Mouse (Mus musculus): ENCODE measurements around the gene Tmem259. TPM values are rescaled to one million over a fixed set of nuclear protein-coding genes. Genes with fewer than 3 reads are reported as not detected.
A peak's percentile ranks its signal among the peaks of the same experiment; 100 is the strongest.

The Tmem259 gene
- polyA plus RNA-seq, 2 experiments: 5.9 to 59.7 TPM

DNA sequence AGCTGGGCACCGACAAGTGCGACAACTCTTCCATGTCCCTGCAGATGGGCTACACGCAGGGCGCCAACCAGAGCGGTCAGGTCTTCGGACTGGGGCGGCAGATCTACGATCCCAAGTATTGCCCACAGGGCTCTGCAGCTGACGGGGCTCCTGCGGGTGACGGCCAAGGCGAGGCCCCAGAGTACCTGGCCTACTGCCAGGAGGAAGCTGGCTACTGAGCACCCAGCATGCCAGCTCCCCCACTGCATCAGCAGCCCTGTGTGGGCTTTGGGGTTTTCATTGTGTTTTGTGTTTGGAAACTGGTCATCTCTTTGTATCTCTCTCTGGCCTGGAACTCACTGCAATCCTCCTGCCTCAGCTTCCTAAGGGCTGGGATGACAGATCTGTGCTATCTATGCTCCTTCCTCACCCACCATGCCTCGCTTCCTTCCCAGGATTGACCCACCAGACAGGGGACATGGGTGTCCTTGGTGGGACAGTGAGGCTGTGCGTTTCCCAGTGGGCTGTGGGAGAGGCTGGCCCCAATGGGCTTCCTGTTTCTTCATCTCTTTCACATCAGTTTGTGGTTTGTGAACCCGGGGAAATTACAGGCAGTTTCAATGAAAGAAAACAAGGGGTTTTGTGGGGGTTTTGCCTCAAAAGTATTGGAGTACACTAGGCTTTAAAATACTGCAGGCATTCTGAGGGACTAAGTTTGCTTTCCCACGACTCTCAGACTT lies 10.4 kb upstream of the Tmem259 start:
- WGBS (ENCODE audit: insufficient replicate concordance): 57% methylated on average over 16 of the region's 16 CpGs
- Histone ChIP-seq H3K36me3 (replicated peaks; ENCODE audit: control insufficient read depth, insufficient read depth, low read depth) (peaks cover 8% of the 10 kb centered on the region), H3K4me2 (ENCODE audit: low read depth) (no peak overlapping the region), H3K27me3 (ENCODE audit: control insufficient read depth, insufficient read depth, low read length) (peaks cover 6% of the 10 kb centered on the region), H3K27ac (no peak overlapping the region; the same call in 1 of the 2 replicates), H3K9ac (replicated peaks) (no peak overlapping the region), H3K9me3 (ENCODE audit: control insufficient read depth, low read length) (no peaks in the 10 kb centered on the region; the same call in 1 of the 2 replicates), H3K4me3 (ENCODE audit: insufficient read depth in 1 of 2, low read depth in 2 of 2, low read length in 2 of 2) (no peak overlapping the region), H3K4me1 (replicated peaks; ENCODE audit: control insufficient read depth in 2 of 2, insufficient read depth in 2 of 2, low read length in 1 of 2) (peaks cover 9% of the 10 kb centered on the region in 2 experiments)
- TF ChIP-seq CTCF (IDR thresholded peaks at IDR 0.05; ENCODE audit: low read depth) (no peak), EP300 (IDR thresholded peaks at IDR 0.05; ENCODE audit: low read depth) (no peak)
- no peak for ATAC-seq (ENCODE audit: insufficient read depth)
- no peak for DNase-seq (ENCODE audit: low read depth in 3 of 3, low spot score in 3 of 3)

DNA sequence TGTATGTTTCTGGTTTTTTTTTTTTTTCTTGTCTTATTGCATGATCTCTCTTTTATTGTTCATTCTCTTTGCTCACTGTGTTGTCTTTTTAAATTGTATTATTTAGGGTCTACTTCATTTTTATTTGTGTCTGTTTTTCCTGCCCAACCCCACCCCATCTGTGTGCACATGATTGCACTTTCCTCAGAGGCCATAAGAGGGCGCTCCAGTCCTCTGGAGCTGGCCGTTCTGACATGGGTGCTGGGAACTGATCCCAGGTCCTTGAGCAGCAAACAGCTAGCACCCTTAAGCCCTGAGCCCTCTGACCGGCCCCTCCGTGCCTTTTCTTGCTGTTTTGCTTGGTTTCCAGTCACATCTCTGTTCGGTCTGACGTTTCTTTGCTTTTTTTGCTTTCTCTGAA lies 7.4 kb upstream of the Tmem259 start:
- no peak overlapping the region for H3K9ac ChIP-seq (replicated peaks)
- H3K4me3 ChIP-seq (ENCODE audit: insufficient read depth in 1 of 2, low read depth in 2 of 2, low read length in 2 of 2): no peak overlapping the region
- H3K27ac ChIP-seq: no peak overlapping the region
- no peaks in the 10 kb centered on the region for H3K36me3 ChIP-seq (replicated peaks; ENCODE audit: control insufficient read depth, insufficient read depth, low read depth)
- peak; percentile 56 for TF ChIP-seq CTCF (IDR thresholded peaks at IDR 0.05; ENCODE audit: low read depth)
- no peak for TF ChIP-seq EP300 (IDR thresholded peaks at IDR 0.05; ENCODE audit: low read depth)
- peaks cover 23% of the 10 kb centered on the region for H3K27me3 ChIP-seq (ENCODE audit: control insufficient read depth, insufficient read depth, low read length)
- DNase-seq (ENCODE audit: low read depth in 3 of 3, low spot score in 3 of 3) (no peak), ATAC-seq (ENCODE audit: insufficient read depth) (no peak)
- WGBS (ENCODE audit: insufficient replicate concordance): 86% methylated on average over 6 of the region's 6 CpGs
- no peak overlapping the region for H3K4me2 ChIP-seq (ENCODE audit: low read depth)
- H3K4me1 ChIP-seq (replicated peaks; ENCODE audit: control insufficient read depth in 2 of 2, insufficient read depth in 2 of 2, low read length in 1 of 2): peaks cover 22 to 26% of the 10 kb centered on the region in 2 experiments
- no peaks in the 10 kb centered on the region; the same call in 1 of the 2 replicates for H3K9me3 ChIP-seq (ENCODE audit: control insufficient read depth, low read length)

DNA sequence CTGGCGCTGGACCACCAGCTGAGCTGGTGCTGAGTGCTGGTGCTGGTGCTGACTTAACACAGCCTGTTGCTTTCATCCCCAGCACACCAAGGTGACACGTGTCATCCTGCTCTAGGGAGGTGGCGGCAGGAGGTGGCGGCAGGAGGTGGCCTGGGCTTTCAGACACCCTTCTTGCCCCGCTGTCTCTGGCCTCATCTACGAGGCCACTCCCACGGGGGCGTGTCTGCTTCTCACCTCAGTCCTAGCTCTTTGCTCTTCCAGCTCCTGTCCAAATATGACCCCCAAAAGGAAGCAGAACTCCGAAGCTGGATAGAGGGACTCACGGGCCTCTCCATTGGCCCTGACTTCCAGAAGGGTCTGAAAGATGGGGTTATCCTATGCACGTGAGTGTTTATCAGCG lies 7.0 kb upstream of the Tmem259 start:
- Histone ChIP-seq H3K4me2 (ENCODE audit: low read depth) (no peak overlapping the region; the same call in 1 of the 2 replicates), H3K36me3 (replicated peaks; ENCODE audit: control insufficient read depth, insufficient read depth, low read depth) (no peaks in the 10 kb centered on the region), H3K9ac (replicated peaks) (no peak overlapping the region), H3K9me3 (ENCODE audit: control insufficient read depth, low read length) (no peaks in the 10 kb centered on the region; the same call in 1 of the 2 replicates), H3K27ac (no peak overlapping the region), H3K4me3 (ENCODE audit: insufficient read depth in 1 of 2, low read depth in 2 of 2, low read length in 2 of 2) (no peak overlapping the region), H3K4me1 (replicated peaks; ENCODE audit: control insufficient read depth in 2 of 2, insufficient read depth in 2 of 2, low read length in 1 of 2) (peaks cover 26 to 31% of the 10 kb centered on the region in 2 experiments), H3K27me3 (ENCODE audit: control insufficient read depth, insufficient read depth, low read length) (peaks cover 23% of the 10 kb centered on the region)
- TF ChIP-seq EP300 (IDR thresholded peaks at IDR 0.05; ENCODE audit: low read depth) (no peak), CTCF (IDR thresholded peaks at IDR 0.05; ENCODE audit: low read depth) (no peak)
- DNase-seq (ENCODE audit: low read depth in 3 of 3, low spot score in 3 of 3) (no peak), ATAC-seq (ENCODE audit: insufficient read depth) (no peak)
- WGBS (ENCODE audit: insufficient replicate concordance): 60% methylated on average over 12 of the region's 12 CpGs

- H3K4me3 ChIP-seq (ENCODE audit: insufficient read depth in 1 of 2, low read depth in 2 of 2, low read length in 2 of 2): peak overlapping the region; percentile 47 to 57; a peak in 1 of 4 replicates
- TF ChIP-seq CTCF (IDR thresholded peaks at IDR 0.05; ENCODE audit: low read depth): no peak
- no peak for TF ChIP-seq EP300 (IDR thresholded peaks at IDR 0.05; ENCODE audit: low read depth)
- H3K36me3 ChIP-seq (replicated peaks; ENCODE audit: control insufficient read depth, insufficient read depth, low read depth): no peaks in the 10 kb centered on the region
- peaks cover 23% of the 10 kb centered on the region for H3K27me3 ChIP-seq (ENCODE audit: control insufficient read depth, insufficient read depth, low read length)
- H3K4me2 ChIP-seq (ENCODE audit: low read depth): peak overlapping the region; percentile 97; the same call in 1 of the 2 replicates
- H3K27ac ChIP-seq: no peak overlapping the region
- peaks cover 26 to 32% of the 10 kb centered on the region in 2 experiments for H3K4me1 ChIP-seq (replicated peaks; ENCODE audit: control insufficient read depth in 2 of 2, insufficient read depth in 2 of 2, low read length in 1 of 2)
- ATAC-seq (ENCODE audit: insufficient read depth) (no peak), DNase-seq (ENCODE audit: low read depth in 3 of 3, low spot score in 3 of 3) (no peak)
- no peaks in the 10 kb centered on the region; the same call in 1 of the 2 replicates for H3K9me3 ChIP-seq (ENCODE audit: control insufficient read depth, low read length)
- 55% methylated on average over 15 of the region's 15 CpGs for WGBS (ENCODE audit: insufficient replicate concordance)
- H3K9ac ChIP-seq (replicated peaks): no peak overlapping the region
Observed at GRCm38 (mm10) chr10:79989870-79990269, 5.7 kb upstream of the Tmem259 start.

GRCm38 (mm10) chr10:79989272-79989786 lies 5.2 kb upstream of the Tmem259 start:
- H3K27ac ChIP-seq: no peak overlapping the region
- no peak for DNase-seq (ENCODE audit: low read depth in 3 of 3, low spot score in 3 of 3)
- WGBS (ENCODE audit: insufficient replicate concordance): 43% methylated on average over 8 of the region's 8 CpGs
- ATAC-seq (ENCODE audit: insufficient read depth): no peak
- TF ChIP-seq CTCF (IDR thresholded peaks at IDR 0.05; ENCODE audit: low read depth) (no peak), EP300 (IDR thresholded peaks at IDR 0.05; ENCODE audit: low read depth) (no peak)
- H3K9me3 ChIP-seq (ENCODE audit: control insufficient read depth, low read length): no peaks in the 10 kb centered on the region; the same call in 1 of the 2 replicates
- no peak overlapping the region for H3K9ac ChIP-seq (replicated peaks)
- H3K4me1 ChIP-seq (replicated peaks; ENCODE audit: control insufficient read depth in 2 of 2, insufficient read depth in 2 of 2, low read length in 1 of 2): peaks cover 26 to 34% of the 10 kb centered on the region in 2 experiments
- peaks cover 23% of the 10 kb centered on the region for H3K27me3 ChIP-seq (ENCODE audit: control insufficient read depth, insufficient read depth, low read length)
- H3K4me3 ChIP-seq (ENCODE audit: insufficient read depth in 1 of 2, low read depth in 2 of 2, low read length in 2 of 2): peak overlapping the region; percentile 47 to 57
- peak overlapping the region; percentile 97 for H3K4me2 ChIP-seq (ENCODE audit: low read depth)
- H3K36me3 ChIP-seq (replicated peaks; ENCODE audit: control insufficient read depth, insufficient read depth, low read depth): no peaks in the 10 kb centered on the region
